Mouse (Mus musculus) hindbrain, postnatal 0 days (tissue): ENCODE results near the gene Aig1. TPM values are rescaled to one million over a fixed set of nuclear protein-coding genes. Genes with fewer than 3 reads are reported as not detected.

Experiments used
- ATAC-seq: fragments of 200-750 bp; cut with Nextera tagmentation; 2 replicates; pipeline ENCODE4 v1.8.0; 2017; ENCODE audit warnings: mild to moderate bottlenecking, moderate TSS enrichment, moderate library complexity
- DNase-seq: peaks from one replicate; pipeline ENCODE4 v3.0.0-alpha.2; 2015; ENCODE audit warnings: low spot score
- H3K27ac ChIP-seq: fragments of 300-500 bp; sonication (generic); 2 replicates; pipeline ENCODE4 v1.5.1; 2014; ENCODE audit warnings: mild to moderate bottlenecking
- H3K27me3 ChIP-seq: fragments of 300-500 bp; sonication (generic); 2 replicates; pipeline ENCODE4 v1.6.1; 2014; ENCODE audit warnings: low read length, mixed read lengths; ENCODE audit not compliant: insufficient read depth
- H3K36me3 ChIP-seq: fragments of 300-500 bp; sonication (generic); 2 replicates; pipeline ENCODE4 v1.6.1; 2014; ENCODE audit warnings: low read length, mixed read lengths; ENCODE audit not compliant: insufficient read depth
- H3K4me1 ChIP-seq: fragments of 300-500 bp; sonication (generic); 2 replicates; pipeline ENCODE4 v1.6.1; 2014; ENCODE audit warnings: antibody characterized with exemption, low read length, mixed read lengths; ENCODE audit not compliant: insufficient read depth
- H3K4me2 ChIP-seq: fragments of 300-500 bp; sonication (generic); 2 replicates; pipeline ENCODE4 v1.6.1; 2014; ENCODE audit warnings: low read depth, mild to moderate bottlenecking, low read length, moderate library complexity, mixed read lengths
- H3K4me3 ChIP-seq: fragments of 300-500 bp; sonication (generic); 2 replicates; pipeline ENCODE4 v1.5.1; 2014; ENCODE audit warnings: low read length
- H3K9ac ChIP-seq: fragments of 300-500 bp; sonication (generic); replicated peaks from 2 replicates; pipeline ENCODE4 v1.6.1; 2014; ENCODE audit warnings: mild to moderate bottlenecking, low read length, moderate library complexity, mixed read lengths
- H3K9me3 ChIP-seq: fragments of 300-500 bp; sonication (generic); 2 replicates; pipeline ENCODE4 v1.6.1; 2016; ENCODE audit warnings: low read length, mixed read lengths
- CTCF ChIP-seq: IDR thresholded peaks from 2 replicates; pipeline ENCODE4 v1.5.1; 2016; ENCODE audit warnings: antibody characterized with exemption, control low read depth, low read depth
- WGBS: fragments of 180-500 bp; shearing (Covaris S2); extraction: QIAGEN DNeasy Blood & Tissue Kit; methylation state at CpG from one replicate; pipeline ENCODE4 v1.1.7; 2014; 5-methylcytosine and 5-hydroxymethylcytosine counted together
- polyA plus RNA-seq: library from polyadenylated mRNA; unstranded; fragments of >200 nt; fragmentation: Nextera tagmentation; extraction: Ambion mirVana; gene quantifications from 2 replicates; pipeline ENCODE4 v1.2.1, GENCODE M21; 2015
- total RNA-seq: library from RNA; depleted of rRNA; stranded (reverse); fragments of >200 nt; gene quantifications from 2 replicates; pipeline ENCODE4 v1.2.3, GENCODE M21; 2014

The Aig1 gene
- total and polyA plus RNA-seq, 2 experiments from 2014 or later: 105 to 123 TPM

- Histone ChIP-seq H3K27me3 (no peaks in the 10 kb centered on the region), H3K4me3 (no peak overlapping the region), H3K27ac (no peak overlapping the region), H3K36me3 (no peaks in the 10 kb centered on the region), H3K9ac (no peak overlapping the region), H3K4me1 (no peaks in the 10 kb centered on the region), H3K9me3 (no peaks in the 10 kb centered on the region), H3K4me2 (no peak overlapping the region)
- DNase-seq: no peak
- peak; percentile 73 for ATAC-seq
- TF ChIP-seq CTCF: no peak
- 63% methylated on average over 6 of the region's 6 CpGs for WGBS
Measured at GRCm38 (mm10) chr10:13727676-13728075, 141.1 kb downstream of the Aig1 start.

GRCm38 (mm10) chr10:13726206-13726605, 142.6 kb downstream of the Aig1 start:
- ATAC-seq (no peak), DNase-seq (no peak)
- no peak overlapping the region for H3K4me2 ChIP-seq
- no peaks in the 10 kb centered on the region for H3K4me1 ChIP-seq
- no peak for TF ChIP-seq CTCF
- no peaks in the 10 kb centered on the region for H3K36me3 ChIP-seq
- no peaks in the 10 kb centered on the region for H3K9me3 ChIP-seq
- 71% methylated on average over 2 of the region's 2 CpGs for WGBS
- H3K4me3 ChIP-seq: no peak overlapping the region
- no peak overlapping the region for H3K27ac ChIP-seq
- no peaks in the 10 kb centered on the region for H3K27me3 ChIP-seq
- H3K9ac ChIP-seq: no peak overlapping the region

- DNase-seq (no peak), ATAC-seq (no peak)
- WGBS: 88% methylated on average over 3 of the region's 3 CpGs
Measured at GRCm38 (mm10) chr10:13725276-13725675, 143.5 kb downstream of the Aig1 start.

GRCm38 (mm10) chr10:13716132-13716531, 152.6 kb downstream of the Aig1 start:
- TF ChIP-seq CTCF: no peak
- Histone ChIP-seq H3K36me3 (no peaks in the 10 kb centered on the region), H3K9ac (no peak overlapping the region), H3K4me1 (peaks cover 18% of the 10 kb centered on the region; the same call in 1 of the 2 replicates), H3K4me2 (no peak overlapping the region), H3K27ac (no peak overlapping the region), H3K4me3 (no peak overlapping the region), H3K9me3 (no peaks in the 10 kb centered on the region), H3K27me3 (no peaks in the 10 kb centered on the region)
- DNase-seq: no peak
- ATAC-seq: no peak
- WGBS: 25% methylated on average over 2 of the region's 2 CpGs

More at GRCm38 (mm10) chr10:13725276-13725675, 143.5 kb downstream of the Aig1 start:
- Histone ChIP-seq H3K9me3 (no peaks in the 10 kb centered on the region), H3K27ac (no peak overlapping the region), H3K4me2 (no peak overlapping the region), H3K4me3 (no peak overlapping the region), H3K27me3 (no peaks in the 10 kb centered on the region), H3K9ac (no peak overlapping the region), H3K4me1 (no peaks in the 10 kb centered on the region), H3K36me3 (no peaks in the 10 kb centered on the region)
- TF ChIP-seq CTCF: no peak

GRCm38 (mm10) chr10:13715584-13715983, 153.2 kb downstream of the Aig1 start:
- ATAC-seq (no peak), DNase-seq (no peak)
- H3K9me3 ChIP-seq: no peaks in the 10 kb centered on the region
- no peak overlapping the region for H3K4me3 ChIP-seq
- H3K36me3 ChIP-seq: no peaks in the 10 kb centered on the region
- peaks cover 18% of the 10 kb centered on the region; the same call in 1 of the 2 replicates for H3K4me1 ChIP-seq
- no peak for TF ChIP-seq CTCF
- H3K9ac ChIP-seq: no peak overlapping the region
- H3K27ac ChIP-seq: no peak overlapping the region
- WGBS: 77% methylated on average over 6 of the region's 6 CpGs
- no peak overlapping the region for H3K4me2 ChIP-seq
- no peaks in the 10 kb centered on the region for H3K27me3 ChIP-seq

- Histone ChIP-seq H3K4me2 (peak overlapping the region; percentile 27; the same call in 1 of the 2 replicates), H3K27me3 (no peaks in the 10 kb centered on the region), H3K9me3 (no peaks in the 10 kb centered on the region), H3K4me1 (peaks cover 18% of the 10 kb centered on the region; the same call in 1 of the 2 replicates), H3K36me3 (no peaks in the 10 kb centered on the region), H3K27ac (peak overlapping the region; percentile 65), H3K9ac (no peak overlapping the region), H3K4me3 (no peak overlapping the region)
- no peak for TF ChIP-seq CTCF
- WGBS: 15% methylated on average over 7 of the region's 7 CpGs
- peak; percentile 68 for ATAC-seq
- no peak for DNase-seq
Measured at GRCm38 (mm10) chr10:13714920-13715293, 153.9 kb downstream of the Aig1 start.

GRCm38 (mm10) chr10:13714199-13714919, 154.4 kb downstream of the Aig1 start:
- Histone ChIP-seq H3K27ac (peak overlapping the region; percentile 65), H3K4me2 (peak overlapping the region; percentile 27; the same call in 1 of the 2 replicates), H3K9me3 (no peaks in the 10 kb centered on the region), H3K36me3 (no peaks in the 10 kb centered on the region), H3K27me3 (no peaks in the 10 kb centered on the region), H3K4me3 (no peak overlapping the region), H3K4me1 (peaks cover 18% of the 10 kb centered on the region; the same call in 1 of the 2 replicates), H3K9ac (no peak overlapping the region)
- ATAC-seq: peak; percentile 93
- 11% methylated on average over 9 of the region's 9 CpGs for WGBS
- no peak for TF ChIP-seq CTCF
- DNase-seq: peak; percentile 88
